Comparison of ENCODE assay signal across 8 mouse cellular contexts in genomic region chr15:32243824-32244223, GRCm38 (mm10). TPM values are rescaled to one million over a fixed set of nuclear protein-coding genes. Genes with fewer than 3 reads are reported as not detected.
A peak's percentile ranks its signal among the peaks of the same experiment; 100 is the strongest.
DNase-seq lines count a peak whose midpoint lies in the region; ATAC-seq and TF ChIP-seq lines count a peak whose summit lies in the region.

No protein-coding gene starts in this region.

- ATAC-seq in liver, embryonic 14.5 days (ENCODE audit: insufficient read depth): no peak
- no peak for ATAC-seq in CD4-positive, CD25-positive, alpha-beta regulatory T cell, adult 4 months

- dilution Hi-C loops in CH12.LX (cut with MboI; ENCODE audit: extremely low pct_ligation_motif_present, extremely low pct_unique_long_range_greater_than_20kb, low sequenced_read_pairs): no loop called here

- 42% methylated on average over 7 of the region's 7 CpGs for WGBS in heart, adult 2 months
- WGBS in liver, embryonic 14.5 days (ENCODE audit: insufficient replicate concordance): 48% methylated on average over 7 of the region's 7 CpGs

- H3K27me3 ChIP-seq in heart, adult 2 months (ENCODE audit: control insufficient read depth, insufficient read depth, low read length): no peaks in the 10 kb centered on the region
- peaks cover 4% of the 10 kb centered on the region for H3K27me3 ChIP-seq in CH12.LX (replicated peaks)
- peaks cover 10% of the 10 kb centered on the region for H3K27me3 ChIP-seq in liver, embryonic 14.5 days (ENCODE audit: control insufficient read depth, insufficient read depth, low read length)

- peak overlapping the region; percentile 79 for H3K27ac ChIP-seq in heart, adult 2 months
- H3K27ac ChIP-seq in CH12.LX (ENCODE audit: insufficient read depth, low read depth): no peak overlapping the region
- H3K27ac ChIP-seq in liver, embryonic 14.5 days: no peak overlapping the region

- TF ChIP-seq EP300 in heart, adult 2 months (IDR thresholded peaks at IDR 0.05; ENCODE audit: insufficient read depth, low read depth, low read length): no peak
- no peak for TF ChIP-seq EP300 in CH12.LX (IDR thresholded peaks at IDR 0.05; ENCODE audit: low read length)
- no peak for TF ChIP-seq EP300 in liver, embryonic 14.5 days (IDR thresholded peaks at IDR 0.05; ENCODE audit: low read depth)

- peak overlapping the region; percentile 62 for H3K4me3 ChIP-seq in heart, adult 2 months
- peak overlapping the region in 1 of 3 experiments; percentile 46 for H3K4me3 ChIP-seq in CH12.LX (replicated peaks in 1 of 3; ENCODE audit: low read depth in 2 of 3, low read length in 2 of 3, poor library complexity in 1 of 3)
- peak overlapping the region; percentile 45 to 70 for H3K4me3 ChIP-seq in liver, embryonic 14.5 days (ENCODE audit: insufficient read depth in 1 of 2, low read depth in 2 of 2, low read length in 2 of 2)

- H3K36me3 ChIP-seq in heart, adult 2 months (ENCODE audit: control insufficient read depth, insufficient read depth, low read length): 0 out of 2 replicates have a peak, but pooled peaks cover 2% of the 10 kb centered on the region
- no peaks in the 10 kb centered on the region for H3K36me3 ChIP-seq in CH12.LX (replicated peaks in 1 of 2; ENCODE audit: control insufficient read depth in 1 of 2, insufficient read depth in 1 of 2, low read length in 1 of 2)
- H3K36me3 ChIP-seq in liver, embryonic 14.5 days (replicated peaks; ENCODE audit: control insufficient read depth, insufficient read depth, low read depth): no peaks in the 10 kb centered on the region

- peak overlapping the region; percentile 77; the same call in 1 of the 2 replicates for H3K4me2 ChIP-seq in CH12.LX (ENCODE audit: insufficient read depth, low read depth, poor library complexity, severe bottlenecking)
- peak overlapping the region; percentile 68 for H3K4me2 ChIP-seq in liver, embryonic 14.5 days (ENCODE audit: low read depth)

- H3K79me2 ChIP-seq in heart, adult 2 months (replicated peaks; ENCODE audit: control insufficient read depth, insufficient read depth, low read length): no peaks in the 10 kb centered on the region
- no peaks in the 10 kb centered on the region for H3K79me2 ChIP-seq in CH12.LX (replicated peaks; ENCODE audit: control insufficient read depth, extremely low read depth, insufficient read depth, poor library complexity, severe bottlenecking)

- no peak for TF ChIP-seq CTCF in heart, adult 2 months (IDR thresholded peaks at IDR 0.05)
- no peak for TF ChIP-seq CTCF in CH12.LX (conservative IDR thresholded peaks at IDR 0.05 in 1 of 2, IDR thresholded peaks at IDR 0.05 in 1 of 2; ENCODE audit: low read depth in 2 of 2, low read length in 2 of 2)
- TF ChIP-seq CTCF in liver, embryonic 14.5 days (IDR thresholded peaks at IDR 0.05; ENCODE audit: low read depth): no peak

- in situ Hi-C loops in CH12.LX (cut with MboI; ENCODE audit: low pct_ligation_motif_present, low pct_unique_long_range_greater_than_20kb, low sequenced_read_pairs): loop anchor here (10.0 to 25.0 kb wide), 4 partner anchors 191 to 468 kb away; no protein-coding TSS in a partner anchor

- intact Hi-C loops in heart, adult 2 months (cut with DNase I): loop anchor here (5.0 kb wide), 1 partner anchor 232 kb away; no protein-coding TSS in a partner anchor

- H3K9me3 ChIP-seq in CH12.LX (replicated peaks; ENCODE audit: low read length): no peaks in the 10 kb centered on the region
- no peaks in the 10 kb centered on the region for H3K9me3 ChIP-seq in liver, embryonic 14.5 days (ENCODE audit: control insufficient read depth, low read length)

- H3K4me1 ChIP-seq in heart, adult 2 months (ENCODE audit: control insufficient read depth, insufficient read depth, low read length): no peaks in the 10 kb centered on the region; the same call in 1 of the 2 replicates
- peaks cover 9 to 16% of the 10 kb centered on the region in 2 experiments for H3K4me1 ChIP-seq in CH12.LX (ENCODE audit: control insufficient read depth in 1 of 2, insufficient read depth in 2 of 2)
- H3K4me1 ChIP-seq in liver, embryonic 14.5 days (replicated peaks; ENCODE audit: control insufficient read depth in 2 of 2, insufficient read depth in 2 of 2, low read length in 1 of 2): no peaks in the 10 kb centered on the region

- no peak for DNase-seq in heart, adult 2 months
- no peak for DNase-seq in heart, adult 18-20 months
- DNase-seq in CH12.LX (ENCODE audit: extremely low read depth): no peak
- peak; percentile 20 for DNase-seq in forelimb bud, embryonic 11.5 days (ENCODE audit: low read depth, low spot score)
- DNase-seq in liver, embryonic 14.5 days (ENCODE audit: low read depth in 3 of 3, low spot score in 3 of 3): no peak
- no peak for DNase-seq in right cerebral cortex, postnatal 36 days (ENCODE audit: low spot score in 2 of 2)
- DNase-seq in left cerebral cortex, adult 18-20 months (ENCODE audit: low spot score in 2 of 2): no peak

- no peak for TF ChIP-seq RAD21 in CH12.LX (IDR thresholded peaks at IDR 0.05; ENCODE audit: low read depth, low read length)

- TF ChIP-seq POLR2A in heart, adult 2 months (IDR thresholded peaks at IDR 0.05; ENCODE audit: insufficient read depth, low read depth, low read length): no peak
- no peak for TF ChIP-seq POLR2A in CH12.LX (IDR thresholded peaks at IDR 0.05; ENCODE audit: low read depth, low read length)

- H3K9ac ChIP-seq in heart, adult 2 months (ENCODE audit: low read depth, low read length): peak overlapping the region; percentile 61
- H3K9ac ChIP-seq in CH12.LX (ENCODE audit: insufficient read depth, low read depth): no peak overlapping the region
- H3K9ac ChIP-seq in liver, embryonic 14.5 days (replicated peaks): no peak overlapping the region

TF ChIP-seq in CH12.LX, 34 proteins besides CTCF, POLR2A, EP300 and RAD21:
- TF ChIP-seq BHLHE40 (IDR thresholded peaks at IDR 0.05; ENCODE audit: low read depth, low read length) (no peak), IRF4 (IDR thresholded peaks at IDR 0.05; ENCODE audit: low read depth, low read length) (no peak), USF1 (IDR thresholded peaks at IDR 0.05; ENCODE audit: low read depth, low read length) (no peak), ELF1 (IDR thresholded peaks at IDR 0.05; ENCODE audit: low read depth, low read length) (no peak), MAFK (IDR thresholded peaks at IDR 0.05; ENCODE audit: insufficient replicate concordance, low read length) (no peak), CHD2 (IDR thresholded peaks at IDR 0.05; ENCODE audit: low read length) (no peak), UBTF (IDR thresholded peaks at IDR 0.05; ENCODE audit: low read depth, low read length) (no peak), PAX5 (IDR thresholded peaks at IDR 0.05; ENCODE audit: low read length) (no peak), JUND (conservative IDR thresholded peaks at IDR 0.05; ENCODE audit: low read depth, low read length) (no peak), MYC (IDR thresholded peaks at IDR 0.05; ENCODE audit: low read depth, low read length) (no peak), MAX (IDR thresholded peaks at IDR 0.05; ENCODE audit: low read length) (no peak)

RNA-seq across cellular contexts. Expression of gene Sema5a, which starts 0.8 kb away (rescaled TPM):
- total RNA-seq in heart, adult 2 months (2021): 10 to 100 TPM in 1 of 2 experiments, 1 to 10 TPM in 1; 7.9 to 10.6 TPM
- polyA plus RNA-seq in heart, adult 2 months (2012; rRNA removed): 1.8 and 2.6 TPM in 2 replicates
- total RNA-seq in heart, adult 18-20 months (2021): 1 to 10 TPM; 4.7 to 6.9 TPM
- total RNA-seq in CH12.LX (2012; rRNA removed): 0.17 TPM in 2 replicates
- 0.15 and 0.17 TPM in 2 replicates for total RNA-seq in CH12.LX (2014; rRNA removed)
- 0.27 and 0.49 TPM in 2 replicates for polyA plus RNA-seq in CH12.LX (2012; ENCODE audit: insufficient read length, low read depth)
- 0.30 and 0.35 TPM in 2 replicates for polyA plus RNA-seq in liver, embryonic 14.5 days (2012; rRNA removed)
- 0.29 and 0.52 TPM in 2 replicates for polyA plus RNA-seq in liver, embryonic 14.5 days (2014; fragmentation: Nextera tagmentation; extraction: Ambion mirVana)
- polyA plus RNA-seq in CD4-positive, CD25-positive, alpha-beta regulatory T cell, adult 4 months (2017; shearing (Covaris generic)): under 1 TPM in 1 of 2 experiments, not detected in 1; 0.08 TPM
- total RNA-seq in left cerebral cortex, adult 18-20 months (2021): 10 to 100 TPM; 15.5 to 18.0 TPM

Comparison
In these comparisons a context has a peak if more than half of its experiments do, and no peak if none do; other contexts are left out.
1. RNA of gene Sema5a, which starts 0.8 kb away (total RNA-seq): 15.5 to 18.0 TPM in left cerebral cortex, adult 18-20 months, 7.9 to 10.6 TPM in heart, adult 2 months and 4.7 to 6.9 TPM in heart, adult 18-20 months; 0.15 to 0.17 TPM in CH12.LX; every median in the first group is over 4 times any median in the second.